Mouse (Mus musculus): ENCODE data around the gene Olfr1166.
"Not testable (repeated sequence)": the region's sequence is repeated elsewhere in the genome, so short reads cannot be mapped to it uniquely, and the experiment has no call there.

Gene Olfr1166

DNA sequence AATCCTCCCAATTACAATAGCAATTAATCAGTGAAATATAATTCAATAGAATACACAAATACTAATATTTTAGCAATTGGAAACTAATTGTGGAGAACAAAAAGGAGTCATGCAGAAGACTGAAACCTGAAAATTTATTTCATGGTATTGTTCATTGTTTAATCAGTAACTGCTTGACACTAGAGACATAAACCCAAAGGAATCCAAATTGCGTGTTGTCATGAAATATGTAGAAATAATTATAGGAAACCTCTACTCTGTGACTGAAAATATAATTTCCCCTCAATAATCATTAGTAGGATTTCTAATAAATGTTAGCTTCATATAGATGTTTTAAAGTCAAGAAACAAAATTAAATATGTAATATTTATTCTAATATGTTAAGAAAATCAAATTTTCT is at the start of gene Olfr1166:
TSS of gene Olfr1166 (minus strand) at position 101 of the 400 bp plus-strand sequence.
- in situ Hi-C loops (cut with MseI, MboI) = no loop called here

DNA sequence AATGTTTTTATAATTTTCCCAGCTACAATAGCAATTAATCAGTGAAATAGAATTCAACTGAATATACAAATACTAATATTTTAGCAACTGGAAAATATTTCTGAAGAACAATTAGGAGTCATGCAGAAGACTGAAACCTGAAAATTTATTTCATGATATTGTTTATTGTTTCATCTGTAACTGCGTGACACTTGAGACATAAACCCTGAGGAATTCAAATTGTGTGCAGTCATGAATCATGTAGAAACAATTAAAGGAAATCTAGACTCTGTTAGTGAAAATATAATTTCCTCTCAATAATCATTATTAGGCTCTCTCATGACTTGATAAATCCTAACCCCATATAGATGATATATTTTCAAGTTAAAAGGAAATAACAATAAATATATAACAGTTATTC is 27.0 kb upstream of the Olfr1166 start, which contains the start of gene Olfr1167:
TSS of gene Olfr1167 (minus strand) at position 101 of the 400 bp plus-strand sequence.
- in situ Hi-C loops (cut with MseI, MboI) = not testable (repeated sequence)

DNA sequence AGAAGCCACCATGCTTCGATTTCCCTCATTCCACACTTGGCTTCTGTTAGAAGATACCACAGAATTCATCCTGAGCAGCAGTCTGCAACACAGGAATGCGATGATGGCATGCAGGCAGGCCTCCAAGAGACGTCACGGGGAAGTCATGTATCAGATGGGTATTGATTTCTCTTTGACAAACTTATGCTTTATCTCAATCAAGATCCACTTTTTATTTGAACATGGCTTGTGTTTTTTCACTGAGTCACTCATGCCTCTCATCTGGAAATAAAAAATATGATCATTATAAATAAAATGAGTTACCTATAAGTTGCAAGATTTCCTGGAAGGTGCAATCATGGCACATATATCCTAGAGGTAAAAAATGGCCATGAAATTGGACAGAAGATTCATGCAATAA is 34.2 kb downstream of the Olfr1166 start, which contains the start of gene Olfr1164:
TSS of gene Olfr1164 (minus strand) at position 101 of the 400 bp plus-strand sequence.
- in situ Hi-C loops (cut with MseI, MboI) = no loop called here
